Mouse (Mus musculus) lung, postnatal 14 days (tissue): ENCODE data around the gene Sec24b.

ENCODE experiments used
- DNase-seq: peaks from one replicate; pipeline ENCODE4 v3.0.0; 2021

The Sec24b gene

DNA sequence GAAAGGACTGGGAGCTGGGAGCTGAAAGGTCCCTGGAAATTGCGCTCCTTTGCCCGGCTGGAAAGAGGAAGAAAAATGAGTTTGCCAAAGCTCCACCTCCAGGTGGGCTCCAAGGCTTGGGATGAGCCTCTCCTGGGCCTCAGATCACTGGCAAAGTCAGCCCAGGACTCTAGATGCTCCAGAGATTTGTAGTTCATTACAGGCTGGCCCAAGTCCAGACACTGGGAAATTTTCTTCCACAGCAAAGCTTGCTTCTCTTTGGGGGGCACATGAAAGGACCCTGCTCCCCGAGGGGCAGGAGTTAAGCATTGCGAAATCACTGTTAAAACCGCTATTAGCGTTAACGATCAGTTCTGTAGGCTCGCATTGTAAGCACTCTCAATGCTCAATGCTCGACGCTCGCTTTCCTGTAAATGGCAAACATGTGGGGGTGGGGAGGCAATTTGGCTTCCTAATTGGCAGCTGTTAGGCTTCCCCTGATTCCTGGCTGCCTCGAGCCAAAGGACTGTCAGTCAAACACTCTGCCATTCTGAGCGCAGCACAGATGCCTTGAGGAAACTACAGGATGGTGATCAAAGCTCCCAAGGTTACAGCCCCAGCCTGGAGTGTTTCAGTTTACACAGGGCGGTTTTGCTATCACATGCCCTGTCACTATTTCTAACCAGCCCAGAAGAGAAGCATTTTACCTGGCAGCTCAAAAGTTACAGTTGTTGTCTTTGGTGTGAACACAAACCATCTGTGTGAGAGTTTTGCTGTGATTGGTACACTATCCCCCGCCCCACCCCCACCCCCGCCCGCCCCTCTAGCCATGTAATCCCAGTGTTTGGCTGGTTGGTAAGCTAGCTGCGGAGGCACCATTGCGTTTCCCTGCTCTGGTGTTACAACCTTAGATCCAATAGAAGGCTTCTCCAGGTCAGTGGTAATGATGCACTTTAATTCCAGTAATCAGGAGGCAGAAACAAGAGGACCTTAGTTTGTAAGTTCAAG lies 90.5 kb downstream of the Sec24b start:
- DNase-seq: peak; percentile 46

DNA sequence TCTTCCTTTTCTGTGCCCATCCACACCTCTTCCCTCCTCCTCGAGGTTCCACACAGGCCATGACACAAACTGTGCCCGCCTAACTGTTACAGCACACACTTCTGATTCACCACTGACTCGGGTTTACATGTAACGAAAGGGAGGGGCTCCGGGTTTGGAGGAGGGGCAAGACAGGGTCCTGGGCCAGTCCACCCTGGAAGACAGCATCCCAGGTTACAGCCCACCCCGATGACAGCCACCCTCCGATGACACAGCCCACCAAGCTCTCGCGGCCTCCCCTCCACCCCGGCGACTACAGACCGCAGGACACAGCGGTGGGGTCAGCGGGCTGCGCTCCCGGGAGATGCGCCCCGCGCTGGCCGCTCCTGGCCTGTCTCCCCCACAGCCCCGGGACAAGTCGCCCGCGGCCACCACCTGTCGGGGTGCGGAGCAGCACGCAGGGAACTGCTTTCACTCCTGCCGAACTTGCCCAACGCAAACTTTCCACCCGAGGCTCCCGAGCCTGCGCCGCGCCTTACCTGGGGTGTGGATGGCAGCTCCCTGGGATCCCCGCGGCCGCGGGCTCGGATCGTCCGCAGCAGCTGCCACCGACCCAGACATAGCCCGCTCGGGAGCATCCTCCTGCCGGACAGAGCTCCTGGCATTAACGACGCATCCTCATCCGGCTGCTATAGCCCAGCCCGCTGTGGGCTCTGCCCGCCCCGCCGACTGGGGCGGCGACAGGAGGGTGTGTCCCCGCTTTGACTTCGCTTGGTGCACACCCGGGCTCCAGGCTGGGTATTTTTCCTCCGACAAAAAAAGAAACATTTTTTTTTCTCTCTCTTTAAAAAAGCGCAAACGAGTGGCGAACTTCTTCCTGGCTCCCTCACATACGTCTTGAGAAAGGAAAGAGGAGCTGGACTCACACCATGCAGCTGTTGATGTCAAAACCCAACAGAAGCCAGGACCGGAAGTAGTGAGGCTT lies 91.6 kb downstream of the Sec24b start, which contains the start of gene Mcub:
TSS of gene Mcub (minus strand) at position 775 of the 964 bp plus-strand sequence.
- peak; percentile 50 for DNase-seq

GRCm38 (mm10) chr3:129969031-129969430 lies 92.3 kb downstream of the Sec24b start:
- no peak for DNase-seq

- DNase-seq: no peak
Observed at GRCm38 (mm10) chr3:129967874-129968273, 93.5 kb downstream of the Sec24b start.

GRCm38 (mm10) chr3:129964681-129965080 lies 96.7 kb downstream of the Sec24b start:
- no peak for DNase-seq

- DNase-seq: no peak
Observed at GRCm38 (mm10) chr3:129962533-129962932, 98.8 kb downstream of the Sec24b start.

GRCm38 (mm10) chr3:129953296-129953695 lies 108.1 kb downstream of the Sec24b start:
- DNase-seq: no peak

- DNase-seq: no peak
Observed at GRCm38 (mm10) chr3:129949158-129949773, 112.1 kb downstream of the Sec24b start.

- DNase-seq: peak; percentile 19
Observed at GRCm38 (mm10) chr3:129948359-129948758, 113.0 kb downstream of the Sec24b start.

GRCm38 (mm10) chr3:129946217-129946914 lies 115.0 kb downstream of the Sec24b start:
- no peak for DNase-seq

DNA sequence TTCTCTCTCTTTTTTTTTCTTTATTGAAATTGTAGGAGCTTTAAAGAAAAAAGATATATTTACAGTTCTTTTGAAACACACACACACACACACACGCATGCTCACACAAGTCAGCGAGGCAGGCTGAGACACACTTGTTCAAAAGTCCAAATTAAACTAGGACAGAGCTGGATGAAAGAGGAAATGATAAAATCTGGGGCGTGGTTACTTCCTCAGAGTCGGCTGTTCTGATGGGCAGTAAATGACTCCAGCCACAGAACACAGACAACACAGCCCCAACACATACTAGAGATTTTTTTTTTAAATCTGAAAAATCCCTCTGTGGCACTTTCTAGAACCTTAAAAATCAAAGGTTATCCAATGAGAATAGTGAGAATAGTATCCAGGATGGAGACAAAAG lies 117.5 kb downstream of the Sec24b start:
- DNase-seq: no peak

- no peak for DNase-seq
Observed at GRCm38 (mm10) chr3:129941291-129941690, 120.1 kb downstream of the Sec24b start.

DNA sequence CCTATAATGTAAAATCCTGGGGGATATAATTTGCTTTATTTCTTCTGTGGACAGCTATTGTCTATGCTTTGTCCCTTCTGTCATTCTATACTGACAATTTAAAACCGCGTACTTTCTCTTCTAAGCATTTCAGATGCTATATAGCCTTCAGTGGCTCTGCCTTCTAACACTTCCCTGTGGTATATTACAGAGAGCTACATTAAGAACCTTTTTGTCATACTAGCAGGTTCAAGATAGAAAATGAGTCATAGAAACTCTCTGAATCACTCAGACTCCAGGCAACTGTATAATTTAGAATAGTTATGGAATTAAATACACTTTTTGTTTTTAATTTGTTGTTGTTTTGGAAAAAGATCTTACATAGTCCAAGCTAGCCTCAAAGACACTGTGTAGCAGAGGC lies 120.6 kb downstream of the Sec24b start:
- no peak for DNase-seq

DNA sequence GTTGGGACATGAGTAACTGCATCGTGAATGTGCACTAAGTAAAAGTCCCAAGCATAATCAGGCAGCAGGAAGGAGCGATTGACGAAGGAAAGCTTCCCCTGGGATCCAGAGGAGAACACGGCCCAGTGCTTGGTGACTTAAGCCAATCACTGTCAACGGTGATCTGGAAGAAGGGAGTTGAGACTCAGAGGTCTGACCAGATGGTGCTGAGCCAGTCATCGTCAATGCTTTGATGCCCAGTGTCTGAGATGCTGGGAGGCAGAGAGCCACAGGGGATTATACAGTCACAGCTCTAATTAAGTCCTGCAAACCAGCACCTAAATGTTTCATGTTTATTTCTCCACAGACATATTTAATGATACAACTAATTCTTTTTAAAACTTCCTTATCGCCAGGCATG lies 122.3 kb downstream of the Sec24b start:
- no peak for DNase-seq

- DNase-seq: no peak
Observed at GRCm38 (mm10) chr3:129937848-129938247, 123.5 kb downstream of the Sec24b start.

GRCm38 (mm10) chr3:129936561-129936960 lies 124.8 kb downstream of the Sec24b start:
- DNase-seq: peak; percentile 2
